Mouse (Mus musculus): Measurements from ENCODE around the gene Fam71e2. TPM values are rescaled to one million over a fixed set of nuclear protein-coding genes. Genes with fewer than 3 reads are reported as not detected.
"Not testable (repeated sequence)": the region's sequence is repeated elsewhere in the genome, so short reads cannot be mapped to it uniquely, and the experiment has no call there.

Fam71e2 gene
- polyA plus RNA-seq, 1 experiment, result not detected

DNA sequence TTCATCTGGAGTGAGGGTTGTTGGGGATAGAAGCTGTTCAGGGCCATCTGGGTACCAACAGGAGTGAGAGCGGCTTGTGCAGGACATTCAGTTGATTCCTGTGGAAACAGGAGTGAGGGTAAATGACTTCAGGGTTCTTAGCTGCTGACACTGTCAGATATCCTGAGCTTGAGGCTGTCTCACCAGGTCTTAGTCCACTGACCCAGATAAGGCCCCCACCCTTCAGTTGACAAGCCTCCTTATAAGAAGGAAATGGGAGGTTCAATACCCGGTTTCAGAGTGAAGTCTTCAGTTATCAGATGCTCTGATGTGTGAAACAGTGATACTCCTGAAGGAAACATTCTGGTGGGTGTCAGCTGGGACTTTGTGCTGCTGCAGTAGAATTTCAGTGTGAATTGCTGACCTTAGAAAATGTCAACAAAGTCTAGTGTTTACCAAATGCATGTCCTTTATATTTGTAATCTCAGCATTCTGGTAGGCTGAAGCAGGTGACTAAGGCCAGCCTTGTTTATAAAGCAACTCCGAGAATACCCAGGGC lies 23.6 kb upstream of the Fam71e2 start:
- H3K36me3 ChIP-seq (replicated peaks; ENCODE audit: low read length), result peaks cover 57% of the 10 kb centered on the region
- peak overlapping the region; percentile 62 for H3K4me3 ChIP-seq (replicated peaks)
- H3K9me3 ChIP-seq, result no peaks in the 10 kb centered on the region
- peaks cover 39% of the 10 kb centered on the region for H3K4me1 ChIP-seq
- TF ChIP-seq FLI1 (IDR thresholded peaks at IDR 0.05; ENCODE audit: low read length) (no peak), GATA1 (IDR thresholded peaks at IDR 0.05; ENCODE audit: borderline replicate concordance, low read length) (no peak)
- no peaks in the 10 kb centered on the region for H3K27me3 ChIP-seq (replicated peaks)

DNA sequence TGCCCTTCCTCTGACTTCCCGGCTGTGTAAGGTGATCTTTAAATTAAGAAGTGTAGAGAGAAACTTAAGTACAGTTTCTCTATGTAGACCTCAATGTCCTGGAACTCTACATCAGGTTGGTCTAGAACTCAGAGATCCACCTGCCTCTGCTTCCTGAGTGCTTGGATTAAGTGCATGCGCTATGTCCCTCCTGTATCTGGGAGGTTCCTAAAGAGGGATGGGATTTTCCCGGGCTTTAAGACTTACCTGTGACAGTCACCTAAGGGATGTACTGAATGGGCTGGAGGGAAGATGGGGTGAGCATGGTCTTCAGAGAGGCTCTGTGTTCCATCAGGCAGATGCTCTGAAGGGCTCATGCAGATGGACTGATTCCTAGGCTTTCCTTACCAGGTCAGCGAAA lies 22.6 kb upstream of the Fam71e2 start:
- peaks cover 49% of the 10 kb centered on the region for H3K36me3 ChIP-seq (replicated peaks; ENCODE audit: low read length)
- peaks cover 49% of the 10 kb centered on the region for H3K4me1 ChIP-seq
- no peaks in the 10 kb centered on the region for H3K9me3 ChIP-seq
- TF ChIP-seq FLI1 (IDR thresholded peaks at IDR 0.05; ENCODE audit: low read length), result no peak
- TF ChIP-seq GATA1 (IDR thresholded peaks at IDR 0.05; ENCODE audit: borderline replicate concordance, low read length), result no peak
- peak overlapping the region; percentile 99 for H3K4me3 ChIP-seq (replicated peaks)
- H3K27me3 ChIP-seq (replicated peaks), result no peaks in the 10 kb centered on the region

DNA sequence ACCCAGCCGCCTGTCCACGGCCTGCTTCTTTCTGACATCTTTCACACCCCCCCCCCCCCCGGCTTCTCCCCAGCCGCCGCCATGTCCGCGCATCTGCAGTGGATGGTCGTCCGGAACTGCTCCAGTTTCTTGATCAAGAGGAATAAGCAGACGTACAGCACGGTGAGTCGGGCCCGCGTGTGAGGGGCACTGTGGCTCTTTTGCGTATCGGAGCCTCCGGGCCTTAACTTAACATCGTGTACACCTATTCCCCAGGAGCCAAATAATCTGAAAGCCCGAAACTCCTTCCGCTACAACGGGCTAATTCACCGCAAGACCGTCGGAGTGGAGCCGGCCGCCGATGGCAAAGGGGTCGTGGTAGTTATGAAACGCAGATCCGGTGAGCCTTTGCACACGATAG lies 22.1 kb upstream of the Fam71e2 start:
- Histone ChIP-seq H3K4me3 (replicated peaks) (peak overlapping the region; percentile 99), H3K36me3 (replicated peaks; ENCODE audit: low read length) (peaks cover 44% of the 10 kb centered on the region), H3K4me1 (peaks cover 53% of the 10 kb centered on the region)
- not testable (repeated sequence) for H3K27me3 ChIP-seq (replicated peaks); H3K9me3 ChIP-seq

DNA sequence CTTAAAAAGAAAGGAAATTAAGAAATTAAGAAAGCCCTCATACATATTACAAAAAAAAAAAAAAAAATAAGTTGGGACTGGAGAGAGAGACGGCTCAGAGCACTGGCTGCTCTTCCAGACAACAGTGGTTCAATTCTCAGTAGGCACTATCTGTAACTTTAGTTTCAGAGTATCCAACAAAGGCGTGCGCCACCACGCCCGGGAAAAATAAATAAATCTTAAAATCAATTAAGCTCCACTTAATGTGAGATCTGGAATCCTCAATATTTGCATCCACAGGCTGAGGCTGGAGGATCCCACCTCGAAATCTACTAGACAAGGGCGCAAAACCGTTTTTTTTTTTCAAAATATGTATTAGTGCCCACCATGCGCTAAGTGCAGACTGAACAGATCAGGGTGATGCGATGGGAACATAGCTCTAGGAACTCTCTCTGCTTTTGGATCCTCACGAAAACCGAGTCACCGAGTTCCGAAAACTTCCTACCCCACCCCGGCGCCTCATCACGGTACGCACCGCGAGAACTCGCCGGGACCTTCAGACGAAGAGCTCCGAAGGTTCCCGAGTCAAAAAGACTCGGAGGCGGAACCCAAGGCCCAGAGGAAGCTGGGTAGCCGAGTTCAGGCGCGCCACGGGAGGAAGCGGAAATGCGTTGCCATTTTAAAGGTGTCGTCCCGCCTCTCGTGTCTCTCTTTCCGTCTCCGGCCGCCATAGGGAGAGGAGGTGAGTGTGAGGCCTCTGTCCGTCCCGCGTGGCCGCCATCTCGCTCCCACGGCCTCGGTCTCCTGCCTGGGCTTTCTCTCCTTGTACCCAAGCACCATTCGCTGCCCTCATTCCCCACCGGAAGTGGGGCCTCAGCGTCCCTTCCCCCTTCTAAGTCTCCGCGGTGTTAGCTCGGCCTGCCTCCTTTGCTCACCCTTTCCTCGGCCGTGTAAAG lies 21.4 kb upstream of the Fam71e2 start, which contains the start of gene Rpl28:
Rpl28 (plus strand) TSS at position 597 of the 935 bp plus-strand sequence.
- Histone ChIP-seq H3K27me3 (replicated peaks) (no peaks in the 10 kb centered on the region), H3K9me3 (no peaks in the 10 kb centered on the region), H3K36me3 (replicated peaks; ENCODE audit: low read length) (peaks cover 40% of the 10 kb centered on the region), H3K4me1 (peaks cover 58% of the 10 kb centered on the region), H3K4me3 (replicated peaks) (peak within 1 kb of the TSS; percentile 99)
- TF ChIP-seq FLI1 (IDR thresholded peaks at IDR 0.05; ENCODE audit: low read length) (no peak), GATA1 (IDR thresholded peaks at IDR 0.05; ENCODE audit: borderline replicate concordance, low read length) (no peak)

DNA sequence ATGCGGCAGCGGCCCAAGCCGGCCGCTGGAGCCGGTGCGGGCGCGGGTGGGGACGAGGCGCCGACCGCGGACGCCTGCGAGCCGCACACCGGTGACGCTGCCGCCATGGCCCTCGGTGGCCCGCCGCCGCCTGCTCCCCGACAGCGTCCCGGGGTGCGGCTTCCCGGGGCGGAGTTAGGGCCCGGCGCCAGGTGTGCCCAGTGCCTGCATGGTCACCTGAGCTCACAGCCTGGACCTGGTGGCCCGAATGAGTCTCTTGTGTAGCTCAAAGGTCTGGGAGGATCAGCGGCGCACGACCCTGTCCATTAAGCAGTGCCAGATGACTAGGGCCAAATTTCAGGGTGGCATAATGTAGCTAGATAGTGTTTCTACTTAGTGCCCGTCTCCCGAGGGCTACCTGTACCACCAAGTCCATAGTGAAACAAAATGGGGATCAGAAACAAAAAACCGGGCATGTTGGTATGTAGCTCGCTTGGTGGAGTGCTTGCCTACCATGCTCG lies 18.4 kb upstream of the Fam71e2 start, which contains the start of gene Tmem238:
Tmem238 (minus strand) TSS at position 221 of the 500 bp plus-strand sequence.
- H3K9me3 ChIP-seq, result no peaks in the 10 kb centered on the region
- peaks cover 15% of the 10 kb centered on the region for H3K36me3 ChIP-seq (replicated peaks; ENCODE audit: low read length)
- H3K4me1 ChIP-seq, result peaks cover 72% of the 10 kb centered on the region
- no peak for TF ChIP-seq GATA1 (IDR thresholded peaks at IDR 0.05; ENCODE audit: borderline replicate concordance, low read length)
- H3K27me3 ChIP-seq (replicated peaks), result no peaks in the 10 kb centered on the region
- H3K4me3 ChIP-seq (replicated peaks), result peak within 1 kb of the TSS; percentile 96

DNA sequence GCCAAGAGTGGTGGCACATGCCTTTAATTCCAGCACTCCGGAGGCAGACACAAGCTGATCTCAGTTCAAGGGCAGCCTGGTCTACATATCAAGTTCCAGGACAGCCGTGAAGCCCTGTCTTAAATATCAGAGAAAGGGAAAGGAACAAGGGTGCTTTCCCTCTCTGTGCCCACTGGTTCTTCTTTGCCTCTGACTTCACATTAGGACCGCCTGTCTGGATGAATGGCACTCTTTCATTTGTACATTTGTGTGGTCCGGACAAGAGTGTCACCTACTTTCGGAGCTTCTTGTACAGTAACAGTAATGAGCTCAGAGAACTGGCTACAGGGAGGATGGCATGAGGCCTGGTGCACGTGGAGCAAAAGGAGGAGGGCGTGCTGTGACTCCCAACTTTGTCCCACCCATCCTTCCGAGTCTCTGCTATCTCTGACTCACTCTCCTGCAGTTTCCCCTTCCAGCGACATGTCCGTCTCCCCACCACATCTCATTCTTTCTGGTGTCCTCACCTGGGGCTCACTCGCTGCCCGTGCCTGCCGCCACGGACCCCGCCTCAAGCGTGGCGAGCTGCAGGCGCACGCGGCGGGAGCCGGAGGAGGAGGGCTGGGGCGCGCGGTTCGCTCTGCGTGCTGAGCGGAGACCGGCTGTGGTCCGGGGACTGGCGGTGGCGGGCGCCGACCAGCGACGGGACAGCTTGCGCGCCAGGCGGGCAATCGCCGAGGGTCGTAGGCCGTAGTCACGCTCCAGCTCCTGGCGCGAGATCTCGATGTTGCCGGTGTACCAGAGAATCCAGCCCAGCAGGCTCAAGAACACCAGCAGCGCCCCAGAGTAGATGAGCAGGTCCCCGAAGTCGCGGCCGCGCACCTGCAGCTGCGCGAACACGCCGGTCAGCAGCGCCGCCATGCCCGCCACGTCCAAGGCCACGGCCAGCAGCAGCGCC lies 17.7 kb upstream of the Fam71e2 start:
- peaks cover 72% of the 10 kb centered on the region for H3K4me1 ChIP-seq
- peaks cover 8% of the 10 kb centered on the region for H3K36me3 ChIP-seq (replicated peaks; ENCODE audit: low read length)
- TF ChIP-seq GATA1 (IDR thresholded peaks at IDR 0.05; ENCODE audit: borderline replicate concordance, low read length) (no peak), FLI1 (IDR thresholded peaks at IDR 0.05; ENCODE audit: low read length) (no peak)
- peak overlapping the region; percentile 96 for H3K4me3 ChIP-seq (replicated peaks)
- H3K9me3 ChIP-seq, result no peaks in the 10 kb centered on the region
- H3K27me3 ChIP-seq (replicated peaks), result no peaks in the 10 kb centered on the region

DNA sequence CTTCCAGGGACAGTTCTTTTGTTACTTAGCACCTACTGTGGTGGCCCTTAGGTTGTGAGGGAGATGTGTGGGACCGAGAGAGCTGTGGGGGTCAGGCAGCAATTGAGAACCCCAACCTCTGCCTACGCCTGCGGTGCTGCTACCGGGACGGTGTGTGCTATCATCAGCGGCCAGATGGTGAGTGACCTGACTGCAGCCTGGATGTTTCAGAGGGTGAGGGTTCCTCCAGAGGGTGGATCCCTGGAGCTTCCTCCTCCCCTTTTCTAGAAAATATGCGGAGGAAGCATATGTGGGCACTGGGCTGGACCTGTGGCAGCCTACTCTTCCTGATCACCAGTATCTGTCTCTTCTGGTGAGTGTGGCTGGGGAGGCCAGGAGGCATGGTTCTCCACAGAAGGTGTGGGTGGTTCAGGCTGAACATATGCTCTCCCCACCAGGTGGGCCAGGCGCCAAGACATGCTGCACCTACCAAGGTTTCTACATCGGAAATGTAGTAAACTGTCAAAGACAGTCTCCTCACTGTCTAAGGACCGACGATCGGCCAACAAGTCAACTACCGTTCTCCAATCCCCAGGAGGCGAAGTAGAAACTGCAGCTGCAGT lies 12.7 kb upstream of the Fam71e2 start:
- H3K4me1 ChIP-seq, result peaks cover 95% of the 10 kb centered on the region
- H3K27me3 ChIP-seq (replicated peaks), result no peaks in the 10 kb centered on the region
- H3K36me3 ChIP-seq (replicated peaks; ENCODE audit: low read length), result peaks cover 3% of the 10 kb centered on the region
- H3K9me3 ChIP-seq, result no peaks in the 10 kb centered on the region
- no peak for TF ChIP-seq GATA1 (IDR thresholded peaks at IDR 0.05; ENCODE audit: borderline replicate concordance, low read length)
- no peak for TF ChIP-seq FLI1 (IDR thresholded peaks at IDR 0.05; ENCODE audit: low read length)
- peak overlapping the region; percentile 79 for H3K4me3 ChIP-seq (replicated peaks)

DNA sequence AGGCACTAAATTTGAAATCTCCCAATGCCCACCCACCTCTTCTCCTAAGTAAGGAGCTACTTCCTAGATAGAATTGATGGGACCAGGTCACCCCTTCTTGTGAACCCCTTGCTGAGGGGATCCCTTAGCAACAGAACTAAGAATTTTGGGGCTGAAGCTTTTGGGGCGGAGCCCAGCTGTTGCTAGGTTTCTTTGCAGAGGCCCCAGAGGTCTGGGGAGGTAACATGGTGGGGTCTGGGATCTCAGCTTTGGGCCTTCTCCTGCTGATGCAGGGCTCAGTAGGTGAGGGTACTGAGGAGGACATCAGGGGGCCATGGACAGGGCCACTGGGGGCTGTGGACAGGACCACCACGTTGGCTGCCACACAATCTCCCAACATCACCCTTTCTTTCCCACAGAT lies 11.7 kb upstream of the Fam71e2 start, which contains the start of the genes Il11 and Tmem190:
Il11 (minus strand) TSS at position 101 of the 400 bp plus-strand sequence.
Tmem190 (plus strand) TSS at position 179 of the 400 bp plus-strand sequence.
- no peak for TF ChIP-seq FLI1 (IDR thresholded peaks at IDR 0.05; ENCODE audit: low read length)
- TF ChIP-seq GATA1 (IDR thresholded peaks at IDR 0.05; ENCODE audit: borderline replicate concordance, low read length), result no peak
- Histone ChIP-seq H3K36me3 (replicated peaks; ENCODE audit: low read length) (peaks cover 3% of the 10 kb centered on the region), H3K4me3 (replicated peaks) (peak within 1 kb of the TSS; percentile 79), H3K27me3 (replicated peaks) (peaks cover 7% of the 10 kb centered on the region), H3K9me3 (no peaks in the 10 kb centered on the region), H3K4me1 (peaks cover 98% of the 10 kb centered on the region)

DNA sequence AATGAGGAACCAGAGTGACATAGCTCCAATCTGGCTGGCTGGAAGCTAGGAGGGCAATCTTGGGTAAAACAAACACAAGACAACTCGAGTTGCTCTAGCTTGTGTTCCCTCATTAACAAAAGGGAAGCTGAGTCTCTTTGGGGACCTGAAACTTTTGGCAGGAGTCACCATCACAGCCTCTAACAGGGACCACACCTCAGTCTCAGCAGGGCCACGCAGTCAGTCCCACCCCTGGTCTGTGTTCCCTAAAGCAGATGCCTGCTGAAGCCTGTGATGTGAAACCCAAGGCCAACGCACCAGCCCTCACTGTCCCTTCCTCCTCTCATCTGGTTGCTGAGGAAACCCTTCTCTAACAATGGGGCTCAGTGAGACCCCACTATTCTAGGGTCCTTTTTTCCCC lies 11.0 kb upstream of the Fam71e2 start:
- H3K27me3 ChIP-seq (replicated peaks), result peaks cover 13% of the 10 kb centered on the region
- peaks cover 3% of the 10 kb centered on the region for H3K36me3 ChIP-seq (replicated peaks; ENCODE audit: low read length)
- TF ChIP-seq FLI1 (IDR thresholded peaks at IDR 0.05; ENCODE audit: low read length), result no peak
- TF ChIP-seq GATA1 (IDR thresholded peaks at IDR 0.05; ENCODE audit: borderline replicate concordance, low read length), result no peak
- H3K4me1 ChIP-seq, result peaks cover 98% of the 10 kb centered on the region
- no peak overlapping the region for H3K4me3 ChIP-seq (replicated peaks)
- no peaks in the 10 kb centered on the region for H3K9me3 ChIP-seq
